ENCODE assay signal across 27 mouse cellular contexts in the genomic region with DNA sequence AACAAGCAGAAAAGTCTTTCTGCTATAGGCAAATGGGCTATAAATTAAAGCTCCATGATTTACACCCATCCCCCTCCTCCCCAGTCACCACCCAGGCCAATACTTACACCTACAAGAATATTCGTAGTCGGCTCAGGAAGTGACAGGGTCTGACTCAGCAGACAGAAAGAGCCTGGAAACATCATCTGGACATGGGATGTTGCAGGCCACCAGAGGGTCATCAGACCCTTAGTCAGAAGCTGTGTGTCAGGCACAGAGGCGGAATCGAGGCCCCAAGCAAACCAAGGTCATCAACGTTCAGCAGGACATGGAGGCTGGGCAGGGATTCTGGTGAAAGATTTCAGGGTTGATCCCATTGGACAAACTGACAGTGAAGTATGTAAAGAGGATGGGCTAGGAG.
DNase-seq lines count a peak whose midpoint lies in the region; ATAC-seq lines count a peak whose summit lies in the region.
"Had no signal": no experiment of that assay in that cellular context is flagged by ENCODE, and none has a peak within 500 bp of the region (broad histone marks: within the 10 kb centered on the region; RNA-seq: fewer than 3 reads in every experiment).

No protein-coding gene starts in this region.

- peak overlapping the region; percentile 75 for H3K27ac ChIP-seq in macrophage
- no peak overlapping the region for H3K27ac ChIP-seq in intestine, embryonic 15.5 days
- H3K27ac ChIP-seq: embryonic facial prominence, embryonic 13.5 days; embryonic facial prominence, embryonic 15.5 days; forebrain, embryonic 10.5 days; forebrain, embryonic 12.5 days had no signal

- H3K4me2 ChIP-seq in intestine, embryonic 15.5 days (replicated peaks): no peak overlapping the region
- H3K4me2 ChIP-seq: embryonic facial prominence, embryonic 13.5 days; embryonic facial prominence, embryonic 15.5 days; forebrain, embryonic 12.5 days had no signal

- no peaks in the 10 kb centered on the region for H3K9me3 ChIP-seq in intestine, embryonic 15.5 days
- H3K9me3 ChIP-seq: embryonic facial prominence, embryonic 13.5 days; embryonic facial prominence, embryonic 15.5 days; forebrain, embryonic 10.5 days; forebrain, embryonic 12.5 days; G1E had no signal

- DNase-seq in 3134 (ENCODE audit: extremely low read depth, insufficient read length, low spot score) (peak; percentile 36), 416B (ENCODE audit: low read depth) (peak; percentile 78), NIH3T3 (ENCODE audit: low read depth) (peak; percentile 2)
- no peak for DNase-seq in left cerebral cortex, adult 18-20 months (ENCODE audit: low spot score in 2 of 2)
- DNase-seq in left cerebral cortex, postnatal 25 days (ENCODE audit: low spot score in 2 of 2): no peak
- no peak for DNase-seq in gastrocnemius, postnatal 4 days (ENCODE audit: low spot score in 2 of 2)
- DNase-seq: adrenal gland, postnatal 10 days; adrenal gland, postnatal 25 days; cerebellum, adult 11 months; cerebellum, adult 18-20 months; cerebellum, adult 8-10 months; cerebellum, adult 9-11 months; cerebellum, postnatal 14 days; cerebellum, postnatal 36 days; embryo, embryonic 11 days had no signal

- no peaks in the 10 kb centered on the region for H3K27me3 ChIP-seq in intestine, embryonic 15.5 days (replicated peaks)
- H3K27me3 ChIP-seq: CH12.LX had no signal

- no peaks in the 10 kb centered on the region for H3K36me3 ChIP-seq in macrophage (ENCODE audit: inconsistent target)
- no peaks in the 10 kb centered on the region for H3K36me3 ChIP-seq in intestine, embryonic 15.5 days
- H3K36me3 ChIP-seq: embryonic facial prominence, embryonic 13.5 days; embryonic facial prominence, embryonic 15.5 days; forebrain, embryonic 10.5 days; forebrain, embryonic 12.5 days; G1E had no signal

- H3K4me1 ChIP-seq in intestine, embryonic 15.5 days (replicated peaks): no peaks in the 10 kb centered on the region
- H3K4me1 ChIP-seq: embryonic facial prominence, embryonic 13.5 days; embryonic facial prominence, embryonic 15.5 days; forebrain, embryonic 10.5 days; forebrain, embryonic 12.5 days had no signal

- intact Hi-C loops in left cerebral cortex, postnatal 25 days (cut with DNase I): no loop called here

- no peak for ATAC-seq in intestine, embryonic 15.5 days
- ATAC-seq: CD4-positive, CD25-positive, alpha-beta regulatory T cell, adult 4 months; forebrain, embryonic 14.5 days; forebrain, embryonic 16.5 days had no signal

- 52% methylated on average over 5 of the region's 5 CpGs for WGBS in macrophage (ENCODE audit: missing documents)
- 76% methylated on average over 5 of the region's 5 CpGs for WGBS in intestine, embryonic 15.5 days

- no peak overlapping the region for H3K9ac ChIP-seq in intestine, embryonic 15.5 days
- H3K9ac ChIP-seq: embryonic facial prominence, embryonic 13.5 days; embryonic facial prominence, embryonic 15.5 days; forebrain, embryonic 12.5 days had no signal

- no peak overlapping the region for H3K4me3 ChIP-seq in macrophage (ENCODE audit: inconsistent target)
- H3K4me3 ChIP-seq in intestine, embryonic 15.5 days (replicated peaks): no peak overlapping the region
- H3K4me3 ChIP-seq: embryonic facial prominence, embryonic 13.5 days; embryonic facial prominence, embryonic 15.5 days; erythroblast, embryonic 14.5 days; forebrain, embryonic 10.5 days; forebrain, embryonic 12.5 days had no signal

- no peaks in the 10 kb centered on the region for H3K79me2 ChIP-seq in macrophage (ENCODE audit: inconsistent target)

Comparison
In these comparisons a context has a peak if more than half of its experiments do, and no peak if none do; other contexts are left out.
1. DNase-seq: peak in 3134 (single experiment), 416B (single experiment) and NIH3T3 (single experiment); none in left cerebral cortex, adult 18-20 months (0 of 2), left cerebral cortex, postnatal 25 days (0 of 2) and gastrocnemius, postnatal 4 days (0 of 2).